Mouse (Mus musculus) embryonic facial prominence, embryonic 13.5 days (tissue): ENCODE measurements at regions not wholly inside any gene's neighbourhood (a gene's known extent, or its start where the extent isn't known, plus 50 kb on each side); places are given as distances from the start of the nearest gene placed in this dataset.

Source experiments
- ATAC-seq: fragments of 200-750 bp; cut with Nextera tagmentation; 2 replicates; pipeline ENCODE4 v1.8.0; 2017; ENCODE audit warnings: low read depth; ENCODE audit not compliant: insufficient number of reproducible peaks, insufficient read depth, low FRiP score, low TSS enrichment
- H3K27ac ChIP-seq: fragments of 300-500 bp; sonication (generic); 2 replicates; pipeline ENCODE4 v1.5.1; 2015; ENCODE audit warnings: moderate library complexity, mild to moderate bottlenecking, inconsistent platforms
- H3K27me3 ChIP-seq: fragments of 300-500 bp; sonication (generic); 2 replicates; pipeline ENCODE4 v1.6.1; 2015; ENCODE audit warnings: mild to moderate bottlenecking, inconsistent platforms
- H3K36me3 ChIP-seq: fragments of 300-500 bp; sonication (generic); 2 replicates; pipeline ENCODE4 v1.6.1; 2015; ENCODE audit warnings: mild to moderate bottlenecking, inconsistent platforms
- H3K4me1 ChIP-seq: fragments of 300-500 bp; sonication (generic); 2 replicates; pipeline ENCODE4 v1.6.1; 2015; ENCODE audit warnings: inconsistent platforms
- H3K4me2 ChIP-seq: fragments of 300-500 bp; sonication (generic); 2 replicates; pipeline ENCODE4 v1.6.1; 2015; ENCODE audit warnings: moderate library complexity, mild to moderate bottlenecking, inconsistent platforms
- H3K4me3 ChIP-seq: fragments of 300-500 bp; sonication (generic); 2 replicates; pipeline ENCODE4 v1.5.1; 2015; ENCODE audit warnings: mild to moderate bottlenecking, inconsistent platforms
- H3K9ac ChIP-seq: fragments of 300-500 bp; sonication (generic); 2 replicates; pipeline ENCODE4 v1.6.1; 2015; ENCODE audit warnings: mild to moderate bottlenecking, inconsistent platforms
- H3K9me3 ChIP-seq: fragments of 300-500 bp; sonication (generic); 2 replicates; pipeline ENCODE4 v1.6.1; 2016; ENCODE audit warnings: inconsistent platforms
- WGBS: fragments of 180-500 bp; shearing (Covaris S2); methylation state at CpG from one replicate; pipeline ENCODE4 v1.1.7; 2015; ENCODE audit warnings: mixed read lengths; 5-methylcytosine and 5-hydroxymethylcytosine counted together

DNA sequence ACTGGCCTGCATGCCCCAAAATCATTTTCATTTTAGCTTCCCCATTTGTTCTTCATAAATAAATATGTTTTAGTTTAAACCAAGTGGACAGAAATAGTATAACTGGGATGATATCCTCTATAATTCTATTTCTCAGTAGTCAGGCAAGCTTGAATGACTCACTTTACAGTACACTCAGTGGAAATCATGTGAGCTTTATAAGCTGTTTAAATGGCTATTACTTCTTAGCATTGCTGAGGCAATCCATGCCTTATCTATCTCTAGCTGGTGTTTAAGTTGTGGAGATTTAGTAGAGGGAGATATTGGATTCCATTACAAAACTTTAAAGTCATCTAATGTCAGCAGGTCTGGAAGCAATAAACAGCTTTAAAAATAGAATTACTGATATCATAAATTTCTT, 553.4 kb downstream of the Hdgfl1 start:
- Histone ChIP-seq H3K4me1 (no peaks in the 10 kb centered on the region), H3K9me3 (no peaks in the 10 kb centered on the region)
- no peak for ATAC-seq

DNA sequence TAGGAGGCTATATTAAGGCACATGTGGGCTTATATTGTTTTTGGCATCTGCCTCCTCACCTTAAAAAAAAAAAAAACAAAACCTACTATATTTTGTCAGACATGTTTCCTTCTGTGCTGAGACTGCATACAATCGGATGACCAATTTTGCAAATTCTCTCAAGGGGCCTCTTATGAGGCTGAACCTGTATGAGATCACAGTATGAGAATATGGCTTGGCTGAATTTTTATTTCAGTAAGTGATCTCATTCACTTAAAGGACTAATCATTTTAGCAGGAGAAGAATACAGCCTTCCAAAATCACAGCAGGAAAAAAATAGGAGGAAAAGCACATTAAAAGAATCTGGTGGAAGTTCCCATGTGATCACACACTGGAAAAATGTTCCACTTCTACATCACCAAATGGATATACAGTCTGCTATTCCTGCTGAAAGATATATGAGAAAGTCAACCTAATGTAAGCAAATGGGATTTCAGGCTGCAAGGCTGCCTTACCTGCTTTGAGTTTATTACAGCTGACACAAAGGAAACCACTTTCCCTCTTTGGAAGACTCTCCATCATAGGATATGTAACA, 564.3 kb downstream of the Hdgfl1 start:
- no peak for ATAC-seq
- H3K36me3 ChIP-seq: no peaks in the 10 kb centered on the region
- H3K9ac ChIP-seq: no peak overlapping the region
- H3K27me3 ChIP-seq: no peaks in the 10 kb centered on the region
- no peaks in the 10 kb centered on the region for H3K9me3 ChIP-seq
- no peak overlapping the region for H3K4me2 ChIP-seq
- 80% methylated on average over 1 of the region's 1 CpGs for WGBS
- no peak overlapping the region for H3K27ac ChIP-seq
- H3K4me3 ChIP-seq: no peak overlapping the region
- H3K4me1 ChIP-seq: no peaks in the 10 kb centered on the region

More for the DNA sequence above, 553.4 kb downstream of the Hdgfl1 start:
- Histone ChIP-seq H3K9ac (no peak overlapping the region), H3K4me3 (no peak overlapping the region), H3K36me3 (no peaks in the 10 kb centered on the region), H3K27me3 (no peaks in the 10 kb centered on the region), H3K4me2 (no peak overlapping the region), H3K27ac (no peak overlapping the region)

DNA sequence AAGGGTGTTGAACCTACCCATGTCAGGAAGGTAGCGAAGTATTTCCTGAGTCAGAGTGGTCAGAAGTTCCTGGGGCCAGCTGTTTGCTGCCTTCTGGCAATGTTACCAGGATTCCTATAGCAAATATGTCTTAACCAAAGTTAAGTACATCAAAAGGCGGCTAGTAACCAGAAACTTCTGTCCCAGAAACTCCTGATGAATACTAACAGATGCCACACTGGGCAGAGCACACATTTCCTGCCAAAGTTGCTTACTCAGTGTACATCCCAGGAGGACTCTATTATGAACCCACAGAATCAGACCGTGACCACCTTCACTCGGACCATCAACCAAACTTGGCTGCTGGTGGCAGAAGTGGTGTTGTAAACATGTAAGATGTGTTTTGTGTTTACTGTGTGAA, 575.3 kb downstream of the Hdgfl1 start:
- ATAC-seq: no peak
- Histone ChIP-seq H3K4me2 (no peak overlapping the region), H3K4me1 (peaks cover 8% of the 10 kb centered on the region; the same call in 1 of the 2 replicates), H3K9me3 (no peaks in the 10 kb centered on the region), H3K4me3 (no peak overlapping the region), H3K27ac (no peak overlapping the region), H3K36me3 (no peaks in the 10 kb centered on the region), H3K9ac (no peak overlapping the region), H3K27me3 (no peaks in the 10 kb centered on the region)
- 37% methylated on average over 4 of the region's 4 CpGs for WGBS

DNA sequence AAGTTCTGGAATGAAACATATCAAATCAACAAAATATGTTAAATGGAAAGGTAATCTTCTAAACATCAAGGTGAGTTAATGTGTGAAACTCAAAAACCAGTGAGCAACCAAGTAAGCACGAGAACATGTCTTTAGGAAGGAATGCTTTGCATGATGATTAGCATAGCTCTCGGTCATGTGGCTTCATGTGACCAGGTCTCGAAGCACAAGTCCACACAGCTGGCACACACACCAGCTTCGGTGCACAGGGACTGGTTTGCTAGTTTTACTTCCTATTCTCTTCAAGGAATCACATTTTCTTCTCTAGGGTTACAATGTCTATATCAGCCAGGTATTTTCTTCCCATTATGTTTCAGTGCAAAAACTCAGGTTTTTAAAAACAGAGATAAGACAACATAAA, 586.1 kb downstream of the Hdgfl1 start:
- 86% methylated on average over 4 of the region's 4 CpGs for WGBS
- no peak for ATAC-seq

DNA sequence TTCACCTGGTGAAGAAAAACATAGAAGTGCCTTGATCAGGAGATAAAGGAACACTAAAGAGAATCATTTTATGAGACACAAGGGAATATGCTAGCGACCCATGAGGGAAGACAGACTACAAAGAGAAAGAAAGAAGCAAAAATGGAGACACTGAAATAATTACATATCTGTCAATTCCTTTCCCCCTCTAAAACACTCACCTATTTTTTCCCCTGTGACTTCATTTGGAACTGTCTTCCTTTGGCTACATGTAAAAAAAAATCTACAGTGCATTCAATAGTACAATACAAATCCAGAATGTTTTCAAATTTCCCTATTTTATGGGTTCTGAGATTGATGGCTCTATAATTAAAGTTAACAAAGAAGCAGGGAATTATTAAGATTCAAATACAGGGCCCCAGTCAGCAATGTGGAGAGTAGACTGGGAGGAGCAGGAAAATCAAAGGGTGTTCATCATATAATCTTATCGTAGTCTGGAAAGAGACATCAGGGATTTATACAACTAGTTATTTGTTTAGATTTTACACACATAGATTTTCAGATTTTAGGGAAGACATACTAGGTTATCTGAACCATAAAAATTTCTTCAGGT, 598.0 kb downstream of the Hdgfl1 start:
- 87% methylated on average over 2 of the region's 2 CpGs for WGBS
- Histone ChIP-seq H3K9me3 (no peaks in the 10 kb centered on the region), H3K4me2 (no peak overlapping the region), H3K36me3 (no peaks in the 10 kb centered on the region), H3K4me3 (no peak overlapping the region), H3K27ac (no peak overlapping the region), H3K27me3 (no peaks in the 10 kb centered on the region), H3K4me1 (no peaks in the 10 kb centered on the region), H3K9ac (no peak overlapping the region)
- ATAC-seq: no peak

More for the DNA sequence above, 586.1 kb downstream of the Hdgfl1 start:
- Histone ChIP-seq H3K27ac (no peak overlapping the region), H3K9ac (no peak overlapping the region), H3K36me3 (no peaks in the 10 kb centered on the region), H3K4me1 (no peaks in the 10 kb centered on the region), H3K9me3 (no peaks in the 10 kb centered on the region), H3K27me3 (no peaks in the 10 kb centered on the region), H3K4me2 (no peak overlapping the region), H3K4me3 (no peak overlapping the region)

DNA sequence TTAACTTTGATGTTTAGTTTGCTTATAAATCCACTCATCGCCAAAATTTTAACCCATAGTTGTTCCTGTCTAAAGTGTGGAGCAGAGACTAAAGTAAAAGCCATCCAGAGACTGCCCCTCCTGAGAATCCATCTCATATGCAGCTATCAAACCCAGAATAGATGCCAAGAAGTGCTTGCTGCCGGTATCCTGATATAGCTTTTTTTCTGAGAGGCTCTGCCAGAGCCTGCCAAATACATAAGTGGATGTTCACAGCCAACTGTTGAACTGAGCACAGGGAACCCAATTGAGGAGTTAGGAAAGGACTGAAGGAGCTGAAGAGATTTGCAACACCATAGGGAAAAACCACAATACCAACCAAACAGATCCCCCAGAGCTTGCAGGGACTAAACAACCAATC, 600.3 kb downstream of the Hdgfl1 start:
- no peak overlapping the region for H3K27ac ChIP-seq
- H3K4me1 ChIP-seq: no peaks in the 10 kb centered on the region
- H3K27me3 ChIP-seq: no peaks in the 10 kb centered on the region
- no peak overlapping the region for H3K9ac ChIP-seq
- no peak overlapping the region for H3K4me3 ChIP-seq
- 65% methylated on average over 2 of the region's 2 CpGs for WGBS
- no peaks in the 10 kb centered on the region for H3K9me3 ChIP-seq
- no peak for ATAC-seq
- no peak overlapping the region for H3K4me2 ChIP-seq
- H3K36me3 ChIP-seq: no peaks in the 10 kb centered on the region

DNA sequence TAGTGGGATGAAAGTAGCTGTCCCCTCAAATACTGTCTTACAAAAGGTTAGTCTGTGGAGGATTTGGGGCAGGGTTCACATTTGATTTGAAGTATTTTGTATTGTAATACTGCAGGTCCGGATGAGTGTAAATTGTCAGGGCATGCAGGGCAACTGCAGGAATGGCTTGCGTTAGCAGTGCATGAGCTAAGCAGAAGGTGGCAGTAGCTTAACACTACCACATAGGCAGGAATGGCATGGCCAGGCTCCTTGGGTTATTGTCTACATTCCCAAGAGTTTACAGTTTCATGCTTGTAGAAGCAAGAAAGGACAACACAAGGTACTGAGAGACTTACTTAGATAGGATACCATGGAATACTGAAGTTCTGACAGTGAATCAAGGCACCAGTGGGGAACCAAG, 611.3 kb downstream of the Hdgfl1 start:
- Histone ChIP-seq H3K27me3 (no peaks in the 10 kb centered on the region), H3K4me3 (no peak overlapping the region), H3K9me3 (no peaks in the 10 kb centered on the region), H3K4me1 (peaks cover 9% of the 10 kb centered on the region), H3K4me2 (no peak overlapping the region), H3K36me3 (no peaks in the 10 kb centered on the region), H3K27ac (no peak overlapping the region), H3K9ac (no peak overlapping the region)
- WGBS: 59% methylated on average over 2 of the region's 2 CpGs
- ATAC-seq: no peak

DNA sequence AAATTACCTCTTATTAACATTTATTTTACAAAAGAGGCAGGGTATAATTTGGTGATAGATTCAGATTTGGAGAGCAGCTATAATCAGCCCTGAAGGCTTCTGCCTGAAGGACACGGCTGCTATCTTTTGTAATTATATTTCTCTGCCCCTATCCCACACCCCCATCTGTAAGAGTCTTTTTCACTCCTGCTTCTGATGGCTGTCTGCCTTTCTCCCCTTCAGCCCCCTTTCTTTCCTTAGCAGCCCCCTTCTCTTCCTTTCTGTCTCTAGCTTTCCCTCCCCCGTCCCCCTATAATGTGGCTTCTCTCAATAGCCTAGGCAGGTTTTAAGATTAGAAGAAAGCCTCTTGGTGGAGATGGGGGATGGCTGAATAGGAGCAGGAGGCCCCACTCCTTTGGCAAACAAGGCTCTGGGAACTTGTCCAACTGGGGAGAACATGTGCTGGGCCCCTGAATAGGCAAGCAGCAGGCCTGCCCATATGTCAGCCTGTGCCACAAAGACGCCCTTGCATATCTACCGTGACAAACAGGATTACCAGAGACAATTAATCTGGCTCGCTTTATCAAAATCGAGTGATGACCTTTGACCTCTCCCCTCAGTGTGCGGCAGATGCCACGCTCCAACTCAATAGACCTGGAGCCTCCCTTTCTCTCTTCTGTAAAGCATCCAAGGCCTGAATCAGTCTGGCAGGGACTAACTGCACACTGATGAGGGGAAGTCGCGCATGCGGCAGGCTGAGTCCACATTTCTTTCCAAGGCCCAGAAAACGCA, 615.1 kb downstream of the Hdgfl1 start:
- no peak overlapping the region for H3K4me2 ChIP-seq
- 28% methylated on average over 12 of the region's 12 CpGs for WGBS
- H3K4me3 ChIP-seq: no peak overlapping the region
- ATAC-seq: peak; percentile 85
- H3K27me3 ChIP-seq: no peaks in the 10 kb centered on the region
- H3K9ac ChIP-seq: no peak overlapping the region
- H3K9me3 ChIP-seq: no peaks in the 10 kb centered on the region
- H3K4me1 ChIP-seq: peaks cover 9% of the 10 kb centered on the region
- H3K27ac ChIP-seq: peak overlapping the region; percentile 48; the same call in 1 of the 2 replicates
- no peaks in the 10 kb centered on the region for H3K36me3 ChIP-seq

DNA sequence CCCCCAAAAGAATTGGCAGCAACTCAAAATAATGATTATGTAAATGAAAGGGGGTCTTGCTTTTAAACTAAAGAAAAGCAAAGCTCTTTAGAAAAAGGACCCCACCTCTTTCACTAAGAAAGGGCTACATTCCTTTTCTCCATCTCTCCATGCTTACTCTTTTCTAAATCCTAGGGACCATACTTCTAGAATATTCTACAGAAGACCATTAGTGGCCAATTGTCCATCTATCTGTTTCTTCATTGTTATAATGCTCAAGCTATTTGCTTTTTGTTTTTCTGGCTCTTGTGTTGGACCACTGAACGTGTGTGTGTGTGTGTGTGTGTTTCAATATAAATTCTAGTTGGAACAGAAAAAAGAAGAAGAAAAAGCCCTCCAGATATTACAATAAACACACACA, 615.7 kb downstream of the Hdgfl1 start:
- no peaks in the 10 kb centered on the region for H3K9me3 ChIP-seq
- H3K36me3 ChIP-seq: no peaks in the 10 kb centered on the region
- H3K27ac ChIP-seq: no peak overlapping the region
- H3K4me2 ChIP-seq: no peak overlapping the region
- no peak overlapping the region for H3K4me3 ChIP-seq
- ATAC-seq: no peak
- WGBS: 57% methylated on average over 1 of the region's 1 CpGs
- no peak overlapping the region for H3K9ac ChIP-seq
- no peaks in the 10 kb centered on the region for H3K27me3 ChIP-seq
- peaks cover 9% of the 10 kb centered on the region for H3K4me1 ChIP-seq

DNA sequence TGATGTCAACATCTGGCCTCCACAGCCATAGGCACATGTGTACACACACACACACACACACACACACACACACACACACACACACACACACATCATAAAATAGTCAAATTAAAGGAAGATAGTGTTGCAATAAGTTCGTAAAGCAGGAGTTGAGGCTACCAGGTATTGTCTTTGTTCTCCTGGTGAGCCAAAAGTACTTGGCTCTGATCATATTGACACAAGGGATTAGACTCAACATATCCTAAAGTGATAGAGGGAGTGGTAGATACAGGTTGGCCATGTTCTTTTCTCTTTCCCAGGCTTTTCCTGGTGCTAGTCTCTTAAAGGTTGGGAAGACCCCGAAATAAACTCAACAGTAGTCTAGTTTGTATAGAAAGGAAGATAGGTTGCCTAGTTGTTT, 616.9 kb downstream of the Hdgfl1 start:
- no peak for ATAC-seq
- H3K4me3 ChIP-seq: no peak overlapping the region
- H3K4me1 ChIP-seq: peaks cover 9% of the 10 kb centered on the region
- H3K9me3 ChIP-seq: no peaks in the 10 kb centered on the region
- no peak overlapping the region for H3K4me2 ChIP-seq
- H3K9ac ChIP-seq: no peak overlapping the region
- H3K36me3 ChIP-seq: no peaks in the 10 kb centered on the region
- no peak overlapping the region for H3K27ac ChIP-seq
- H3K27me3 ChIP-seq: no peaks in the 10 kb centered on the region
- 89% methylated on average over 2 of the region's 2 CpGs for WGBS

DNA sequence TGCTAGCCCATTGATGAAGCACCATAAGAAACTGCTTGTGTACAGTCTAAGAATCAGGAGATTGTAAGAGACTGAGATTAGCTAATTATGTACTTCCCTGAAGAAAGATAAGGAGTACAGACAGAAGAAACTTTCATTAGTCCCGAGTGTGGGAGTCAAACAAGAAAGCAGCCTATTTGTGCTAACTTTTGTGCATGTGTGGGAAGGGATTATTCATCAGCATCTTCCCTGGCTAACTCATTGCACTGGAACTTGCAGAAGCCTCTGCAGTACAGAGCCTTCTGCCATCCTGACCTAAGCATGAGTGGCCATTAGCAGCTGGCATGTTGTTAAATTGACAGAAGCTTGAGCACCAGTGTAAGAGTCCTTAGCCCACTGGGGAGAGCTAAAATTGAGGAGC, 619.5 kb downstream of the Hdgfl1 start:
- no peak overlapping the region for H3K9ac ChIP-seq
- ATAC-seq: no peak
- 64% methylated on average over 1 of the region's 1 CpGs for WGBS
- H3K27ac ChIP-seq: no peak overlapping the region
- no peaks in the 10 kb centered on the region for H3K27me3 ChIP-seq
- peaks cover 9% of the 10 kb centered on the region for H3K4me1 ChIP-seq
- H3K4me2 ChIP-seq: no peak overlapping the region
- no peaks in the 10 kb centered on the region for H3K36me3 ChIP-seq
- no peak overlapping the region for H3K4me3 ChIP-seq
- no peaks in the 10 kb centered on the region for H3K9me3 ChIP-seq

DNA sequence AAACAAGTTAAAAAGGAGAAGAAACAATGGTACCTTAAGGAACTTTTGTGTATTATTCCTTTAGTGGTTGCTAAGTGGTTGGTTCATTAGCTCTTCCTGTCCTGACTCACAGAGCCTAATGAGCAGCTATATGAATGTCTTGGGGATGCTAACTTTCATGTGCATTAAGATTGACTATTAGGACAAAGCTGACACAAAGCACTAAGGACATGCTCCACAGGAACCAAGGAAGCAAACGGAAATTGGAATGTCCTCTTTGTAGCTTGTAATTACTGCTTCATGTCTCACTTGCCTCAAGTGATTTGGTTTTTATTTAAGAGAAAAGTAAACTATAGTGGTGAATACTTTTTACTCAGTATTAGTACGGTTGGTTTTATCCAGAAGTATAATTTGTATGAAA, 627.2 kb downstream of the Hdgfl1 start:
- no peak overlapping the region for H3K9ac ChIP-seq
- H3K4me1 ChIP-seq: no peaks in the 10 kb centered on the region
- no peaks in the 10 kb centered on the region for H3K9me3 ChIP-seq
- no peak overlapping the region for H3K4me2 ChIP-seq
- WGBS: 47% methylated on average over 2 of the region's 2 CpGs
- ATAC-seq: no peak
- no peaks in the 10 kb centered on the region for H3K36me3 ChIP-seq
- H3K4me3 ChIP-seq: no peak overlapping the region
- no peak overlapping the region for H3K27ac ChIP-seq
- H3K27me3 ChIP-seq: no peaks in the 10 kb centered on the region
